Mouse (Mus musculus) forelimb bud, embryonic 11.5 days (tissue): ENCODE data around the gene Myo9b.
"Not testable (repeated sequence)": the region's sequence is repeated elsewhere in the genome, so short reads cannot be mapped to it uniquely, and the experiment has no call there.

ENCODE experiments used
- DNase-seq: peaks from one replicate; pipeline ENCODE4 v3.0.0-alpha.2; 2012; ENCODE audit warnings: low read depth, low spot score

Myo9b gene

GRCm38 (mm10) chr8:71296188-71296621 is 23.7 kb downstream of the Myo9b start:
- DNase-seq: no peak

GRCm38 (mm10) chr8:71296784-71297183 is 24.3 kb downstream of the Myo9b start:
- no peak for DNase-seq

DNA sequence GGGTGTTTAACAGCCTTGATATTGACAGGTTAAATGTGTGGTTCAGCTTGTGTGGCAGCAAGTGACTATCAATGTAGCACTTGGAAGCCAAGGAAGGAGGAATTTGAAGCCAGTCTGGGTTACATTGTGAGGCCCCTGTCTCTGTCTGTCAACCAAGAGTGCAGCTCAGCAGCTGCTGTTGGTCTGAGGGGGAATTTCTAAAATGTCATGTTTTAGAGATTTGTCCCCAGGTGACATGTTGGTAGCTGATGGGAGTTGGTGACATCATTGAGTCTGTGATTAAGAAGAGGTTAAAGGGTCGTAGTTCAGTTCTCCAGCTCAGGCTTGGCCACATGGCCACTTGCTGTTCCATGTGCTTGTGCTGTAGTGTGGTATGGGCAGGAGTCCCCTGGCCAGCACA is 24.9 kb downstream of the Myo9b start:
- no peak for DNase-seq

DNA sequence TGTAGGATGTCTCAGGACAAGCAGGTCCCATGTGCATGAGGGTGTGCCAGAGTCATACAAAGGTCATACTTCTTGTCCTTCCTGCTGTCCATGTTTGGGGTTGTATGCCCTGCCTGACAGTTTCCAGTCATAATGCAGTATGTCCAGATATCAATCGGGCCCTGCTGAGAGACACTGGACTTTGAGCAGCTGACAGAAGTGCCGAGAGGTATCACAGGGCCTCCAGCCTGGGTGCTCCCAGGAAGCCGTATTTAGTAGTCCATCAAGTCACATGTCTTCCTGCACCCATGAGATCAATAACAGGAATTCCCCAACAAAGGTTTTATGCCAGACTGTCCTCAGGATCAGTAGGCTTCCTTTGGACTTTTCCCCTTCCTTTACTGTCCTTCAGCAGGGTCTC is 27.2 kb downstream of the Myo9b start:
- DNase-seq: no peak

DNA sequence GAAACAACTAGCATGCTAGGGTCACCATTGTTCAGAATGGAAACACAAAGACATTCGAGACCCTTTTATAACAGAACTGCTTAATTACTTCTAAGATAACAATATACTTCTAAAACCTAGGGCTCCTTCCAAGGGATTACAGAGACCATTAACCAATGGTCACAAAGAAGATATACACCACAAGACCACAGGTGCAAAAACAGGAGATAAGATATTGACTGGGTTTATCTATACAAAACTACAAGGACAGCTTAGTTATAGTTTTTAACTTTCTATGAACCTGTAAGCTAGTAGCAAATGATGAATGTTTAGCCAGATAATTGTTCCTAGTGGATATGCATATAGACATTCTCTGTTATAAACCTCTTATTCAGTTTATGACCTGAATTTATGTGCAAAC is 30.3 kb downstream of the Myo9b start:
- no peak for DNase-seq

DNA sequence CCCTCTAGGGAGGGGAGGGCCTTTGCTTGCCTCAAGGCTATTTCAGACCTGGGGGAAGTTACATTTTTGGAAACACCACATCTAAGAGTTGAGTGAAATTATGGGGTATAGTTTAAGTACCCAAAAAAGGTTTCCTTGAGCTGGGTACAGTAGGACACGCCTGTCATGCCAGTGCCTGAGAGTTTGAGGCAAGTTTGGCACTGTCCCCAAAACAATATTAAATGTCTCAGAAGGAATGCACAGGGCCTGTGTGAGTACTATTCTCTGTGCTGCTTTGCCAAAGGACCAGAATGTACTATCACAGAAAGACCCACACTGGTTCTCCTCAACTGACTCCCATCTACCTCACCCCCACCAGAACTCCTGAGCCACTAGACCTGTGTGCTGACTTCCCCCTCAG is 31.1 kb downstream of the Myo9b start:
- no peak for DNase-seq

GRCm38 (mm10) chr8:71305988-71306387 is 33.5 kb downstream of the Myo9b start:
- no peak for DNase-seq

GRCm38 (mm10) chr8:71307371-71307770 is 34.9 kb downstream of the Myo9b start:
- no peak for DNase-seq

- DNase-seq: no peak
These were observed 35.4 kb downstream of the Myo9b start for GRCm38 (mm10) chr8:71307913-71308312.

- no peak for DNase-seq
These were observed 37.9 kb downstream of the Myo9b start for GRCm38 (mm10) chr8:71310446-71310845.

- DNase-seq: no peak
These were observed 40.2 kb downstream of the Myo9b start for GRCm38 (mm10) chr8:71312700-71313099.

DNA sequence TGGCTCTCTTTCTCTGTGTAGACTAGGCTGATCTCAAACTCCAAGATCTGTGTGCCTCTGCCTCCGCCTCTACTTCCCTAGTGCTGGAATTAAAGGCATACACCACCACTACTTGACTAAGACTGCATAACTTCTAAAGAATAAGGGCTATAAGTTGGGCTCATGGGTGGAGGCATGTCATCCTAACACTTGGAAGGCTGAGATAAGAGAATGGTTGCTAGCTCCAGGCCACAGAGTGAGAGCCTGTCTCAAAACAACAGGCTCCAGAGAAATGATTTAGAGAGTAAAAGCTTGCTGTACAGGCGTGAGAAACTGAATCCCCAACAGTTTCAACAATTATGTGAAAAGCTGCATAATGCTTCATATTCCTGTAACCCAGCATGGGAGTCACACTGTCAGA is 41.4 kb downstream of the Myo9b start:
- no peak for DNase-seq

DNA sequence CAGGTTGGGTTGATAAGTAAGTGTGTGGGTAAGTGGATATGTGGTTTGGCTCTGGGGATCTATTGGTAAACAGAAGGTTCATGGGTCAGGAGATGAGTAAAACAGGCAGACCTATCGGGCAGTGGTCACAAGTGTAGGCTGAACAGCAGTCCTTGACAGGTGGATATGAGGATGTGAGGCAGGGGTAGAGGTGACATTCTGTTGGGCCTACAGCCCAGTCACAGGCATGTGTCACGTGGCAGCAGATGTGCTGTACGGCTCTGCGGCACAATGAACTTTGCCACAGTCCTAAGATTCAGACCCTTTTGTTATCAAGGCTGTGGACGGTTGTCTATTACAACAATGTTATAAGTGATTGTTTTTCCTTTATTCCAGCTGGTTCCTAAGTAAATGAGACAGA is 43.5 kb downstream of the Myo9b start:
- no peak for DNase-seq

- DNase-seq: no peak
These were observed 44.0 kb downstream of the Myo9b start for GRCm38 (mm10) chr8:71316486-71317031.

DNA sequence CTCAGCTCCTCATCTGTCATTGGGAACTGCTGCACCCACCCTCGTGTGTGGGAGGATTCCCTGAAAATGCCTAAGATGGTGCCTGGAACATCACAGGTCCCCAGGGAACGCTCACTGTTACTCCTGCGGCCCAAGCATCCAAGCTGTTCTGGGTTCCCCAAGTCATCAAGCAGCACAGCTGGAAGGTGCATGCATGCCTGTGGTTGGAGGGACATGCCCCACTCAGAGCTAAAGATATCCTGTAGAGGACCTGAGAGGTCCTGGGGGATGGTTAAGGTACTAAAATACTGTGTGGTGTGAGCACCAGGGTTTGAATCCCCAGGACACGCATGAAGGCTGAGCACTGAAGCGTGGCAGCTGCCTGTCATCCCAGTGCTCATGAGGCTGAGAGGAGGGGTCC is 46.1 kb downstream of the Myo9b start:
- DNase-seq: not testable (repeated sequence)

GRCm38 (mm10) chr8:71319760-71320159 is 47.2 kb downstream of the Myo9b start:
- not testable (repeated sequence) for DNase-seq

DNA sequence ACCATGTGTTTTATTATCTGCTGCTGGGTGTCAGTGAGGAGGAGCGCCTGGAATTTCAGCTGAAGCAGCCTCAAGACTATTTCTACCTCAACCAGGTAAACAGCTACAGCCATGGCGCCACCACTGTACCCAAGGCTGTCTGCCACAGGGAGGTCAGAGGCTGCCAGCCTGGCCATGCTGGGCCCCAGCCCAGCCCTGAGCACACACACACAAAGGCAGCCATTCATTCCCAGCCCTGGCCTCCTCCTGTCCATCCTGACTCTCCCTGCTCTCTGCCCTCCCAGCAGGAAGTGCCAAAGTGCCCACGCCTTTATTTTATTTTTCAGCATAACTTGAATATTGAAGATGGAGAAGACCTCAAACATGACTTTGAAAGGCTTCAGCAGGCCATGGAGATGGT is 50.4 kb downstream of the Myo9b start:
- no peak for DNase-seq

DNA sequence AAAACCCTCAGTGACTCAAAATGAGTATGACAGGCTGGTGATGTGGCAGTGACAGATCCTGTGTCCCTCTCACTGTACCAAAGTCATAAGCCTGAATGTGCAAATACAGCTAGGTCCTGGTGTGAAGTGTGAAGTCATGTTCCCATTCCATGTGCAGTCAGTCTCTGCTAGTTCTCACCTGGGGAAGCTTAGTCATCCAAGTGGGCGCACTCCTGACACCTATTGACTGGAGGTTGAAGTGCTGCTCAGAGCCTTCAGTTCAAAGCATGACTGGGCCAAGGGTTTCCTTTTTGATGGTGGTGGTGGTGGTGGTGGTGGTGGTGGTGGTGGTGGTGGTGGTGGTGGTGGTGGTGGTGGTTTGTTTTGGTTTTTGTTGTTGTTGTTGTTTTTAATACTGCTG is 52.3 kb downstream of the Myo9b start:
- no peak for DNase-seq

- DNase-seq: not testable (repeated sequence)
These were observed 65.3 kb downstream of the Myo9b start for GRCm38 (mm10) chr8:71337834-71338233.

- peak; percentile 25 for DNase-seq
These were observed 68.1 kb downstream of the Myo9b start for GRCm38 (mm10) chr8:71340625-71341024.

GRCm38 (mm10) chr8:71346581-71346980 is 74.1 kb downstream of the Myo9b start:
- no peak for DNase-seq

DNA sequence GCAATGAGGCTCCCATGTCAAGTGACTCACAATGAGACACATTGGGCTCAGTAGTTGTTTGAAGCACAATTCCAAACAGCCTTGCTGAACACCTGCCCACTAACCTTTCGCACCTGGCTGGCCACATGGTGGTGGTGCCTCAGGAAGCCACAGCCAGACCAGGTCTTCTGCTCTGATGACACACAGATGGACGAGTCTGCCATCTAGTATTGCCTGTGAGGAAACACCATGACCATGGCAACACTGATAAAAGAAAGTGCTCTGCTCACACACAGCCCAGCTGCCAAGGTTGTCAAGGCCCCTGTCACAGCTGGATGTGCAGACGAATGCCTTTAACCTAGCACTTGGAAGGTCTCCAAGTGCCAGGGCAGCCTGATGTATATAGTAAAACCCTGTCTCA is 78.6 kb downstream of the Myo9b start:
- DNase-seq: no peak

- no peak for DNase-seq
These were observed 79.0 kb downstream of the Myo9b start for GRCm38 (mm10) chr8:71351520-71351919.

DNA sequence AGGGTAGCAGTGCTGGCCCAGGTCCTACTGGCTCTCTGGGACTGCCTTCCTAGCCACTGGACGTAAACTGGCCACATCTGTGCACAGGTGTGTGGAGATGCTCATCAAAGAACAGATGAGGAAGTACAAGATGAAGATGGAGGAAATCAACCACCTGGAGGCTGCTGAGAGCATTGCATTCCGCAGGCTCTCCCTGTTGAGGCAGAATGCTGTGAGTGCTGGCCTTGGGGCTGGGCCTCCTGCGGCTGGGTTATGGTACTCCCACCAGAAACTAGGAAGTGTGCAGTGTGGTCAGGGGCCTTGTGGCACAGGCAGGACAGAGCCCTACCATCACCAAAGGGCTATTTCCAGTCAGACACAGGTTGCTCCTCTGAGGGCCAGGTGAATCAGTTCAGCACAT is 85.5 kb downstream of the Myo9b start:
- no peak for DNase-seq
